Mouse (Mus musculus) heart, embryonic 14.5 days (tissue): ENCODE results near the gene Zbtb25. TPM values are rescaled to one million over a fixed set of nuclear protein-coding genes. Genes with fewer than 3 reads are reported as not detected.

Experiments
- ATAC-seq: fragments of 200-750 bp; cut with Nextera tagmentation; 2 replicates; pipeline ENCODE4 v1.8.0; 2017; ENCODE audit warnings: low read depth, moderate TSS enrichment; ENCODE audit not compliant: insufficient number of reproducible peaks, insufficient read depth, low FRiP score
- H3K27ac ChIP-seq, 2 experiments: fragments of 200-500 bp in 1 of 2; fragments of 300-500 bp in 1 of 2; sonication (generic) in 1 of 2; replicated peaks in 1 of 2; 2 replicates each; pipeline ENCODE4 v1.5.1; 2012 to 2014; ENCODE audit warnings: low read depth in 2 of 2, low read length in 2 of 2, control low read depth in 1 of 2, mild to moderate bottlenecking in 1 of 2, mixed read lengths in 1 of 2; ENCODE audit not compliant: control insufficient read depth in 1 of 2, insufficient read depth in 1 of 2
- H3K27me3 ChIP-seq: fragments of 300-500 bp; sonication (generic); 2 replicates; pipeline ENCODE4 v1.6.1; 2014; ENCODE audit warnings: mild to moderate bottlenecking, low read length, control low read depth; ENCODE audit not compliant: control insufficient read depth, insufficient read depth
- H3K36me3 ChIP-seq: fragments of 300-500 bp; sonication (generic); 2 replicates; pipeline ENCODE4 v1.6.1; 2014; ENCODE audit warnings: mild to moderate bottlenecking, control low read depth, low read length, mixed read lengths; ENCODE audit not compliant: control insufficient read depth, insufficient read depth
- H3K4me1 ChIP-seq, 2 experiments: fragments of 200-500 bp in 1 of 2; fragments of 300-500 bp in 1 of 2; sonication (generic) in 1 of 2; 2 replicates each; pipeline ENCODE4 v1.6.1; 2012 to 2014; ENCODE audit warnings: low read length in 2 of 2, control low read depth in 1 of 2, mixed read lengths in 1 of 2; ENCODE audit not compliant: control insufficient read depth in 2 of 2, insufficient read depth in 2 of 2
- H3K4me2 ChIP-seq: fragments of 300-500 bp; sonication (generic); 2 replicates; pipeline ENCODE4 v1.6.1; 2014; ENCODE audit warnings: mild to moderate bottlenecking, low read length
- H3K4me3 ChIP-seq, 2 experiments: fragments of 200-500 bp in 1 of 2; fragments of 300-500 bp in 1 of 2; sonication (generic) in 1 of 2; 2 replicates each; pipeline ENCODE4 v1.5.1; 2012 to 2014; ENCODE audit warnings: low read length in 2 of 2, mild to moderate bottlenecking in 2 of 2, control low read depth in 1 of 2, low read depth in 1 of 2, moderate library complexity in 1 of 2; ENCODE audit not compliant: control insufficient read depth in 1 of 2, insufficient read depth in 1 of 2
- H3K9ac ChIP-seq: fragments of 300-500 bp; sonication (generic); 2 replicates; pipeline ENCODE4 v1.6.1; 2014; ENCODE audit warnings: mild to moderate bottlenecking, low read length
- H3K9me3 ChIP-seq: fragments of 300-500 bp; sonication (generic); 2 replicates; pipeline ENCODE4 v1.6.1; 2016; ENCODE audit warnings: low read length, control low read depth; ENCODE audit not compliant: control insufficient read depth
- WGBS: fragments of 180-500 bp; shearing (Covaris S2); extraction: QIAGEN DNeasy Blood & Tissue Kit; methylation state at CpG from one replicate; pipeline ENCODE4 v1.1.7; 2014; 5-methylcytosine and 5-hydroxymethylcytosine counted together
- polyA plus RNA-seq: library from polyadenylated mRNA; unstranded; fragments of >200 nt; fragmentation: Nextera tagmentation; extraction: Ambion mirVana; gene quantifications from 2 replicates; pipeline ENCODE4 v1.2.1, GENCODE M21; 2014

The Zbtb25 gene
- polyA plus RNA-seq, 1 experiment from 2014 or later, result 12.1 TPM

- H3K4me2 ChIP-seq, result no peak overlapping the region
- no peaks in the 10 kb centered on the region for H3K36me3 ChIP-seq
- H3K9me3 ChIP-seq, result no peaks in the 10 kb centered on the region
- peak overlapping the region; percentile 4; the same call in 1 of the 2 replicates for H3K9ac ChIP-seq
- no peak overlapping the region for H3K4me3 ChIP-seq
- H3K27me3 ChIP-seq, result no peaks in the 10 kb centered on the region
- H3K27ac ChIP-seq, result peak overlapping the region; percentile 22 to 31; a peak in 1 of 4 replicates
- WGBS, result 26% methylated on average over 3 of the region's 3 CpGs
- H3K4me1 ChIP-seq, result peaks cover 26 to 63% of the 10 kb centered on the region in 2 experiments
- no peak for ATAC-seq
Measured at GRCm38 (mm10) chr12:76375506-76375905, 6.1 kb upstream of the Zbtb25 start.

GRCm38 (mm10) chr12:76374911-76375310 lies 5.5 kb upstream of the Zbtb25 start:
- H3K36me3 ChIP-seq, result no peaks in the 10 kb centered on the region
- H3K27ac ChIP-seq, result no peak overlapping the region
- no peak for ATAC-seq
- H3K9me3 ChIP-seq, result no peaks in the 10 kb centered on the region
- H3K4me1 ChIP-seq, result peaks cover 24 to 59% of the 10 kb centered on the region in 2 experiments
- no peak overlapping the region for H3K4me2 ChIP-seq
- H3K27me3 ChIP-seq, result no peaks in the 10 kb centered on the region
- H3K4me3 ChIP-seq, result no peak overlapping the region
- H3K9ac ChIP-seq, result no peak overlapping the region
- 70% methylated on average over 4 of the region's 4 CpGs for WGBS

GRCm38 (mm10) chr12:76373991-76374390 lies 4.6 kb upstream of the Zbtb25 start:
- H3K4me1 ChIP-seq, result peaks cover 24 to 55% of the 10 kb centered on the region in 2 experiments
- H3K36me3 ChIP-seq, result no peaks in the 10 kb centered on the region
- 0 out of 4 replicates have a peak overlapping the region, but pooled peaks of 1 of the 2 experiments have one; percentile 32 for H3K27ac ChIP-seq
- no peak overlapping the region for H3K9ac ChIP-seq
- ATAC-seq, result no peak
- H3K4me2 ChIP-seq, result no peak overlapping the region
- no peaks in the 10 kb centered on the region for H3K9me3 ChIP-seq
- no peak overlapping the region for H3K4me3 ChIP-seq
- WGBS, result 66% methylated on average over 6 of the region's 6 CpGs
- H3K27me3 ChIP-seq, result no peaks in the 10 kb centered on the region

- no peaks in the 10 kb centered on the region for H3K9me3 ChIP-seq
- peaks cover 20 to 53% of the 10 kb centered on the region in 2 experiments for H3K4me1 ChIP-seq
- peak overlapping the region; percentile 96 for H3K4me2 ChIP-seq
- no peak overlapping the region for H3K9ac ChIP-seq
- no peaks in the 10 kb centered on the region for H3K36me3 ChIP-seq
- H3K4me3 ChIP-seq, result no peak overlapping the region
- ATAC-seq, result no peak
- no peak overlapping the region; a peak in 1 of 4 replicates for H3K27ac ChIP-seq
- no peaks in the 10 kb centered on the region for H3K27me3 ChIP-seq
- WGBS, result 80% methylated on average over 5 of the region's 7 CpGs
Measured at GRCm38 (mm10) chr12:76372881-76373818, 3.7 kb upstream of the Zbtb25 start.

- Histone ChIP-seq H3K9me3 (no peaks in the 10 kb centered on the region), H3K27me3 (no peaks in the 10 kb centered on the region), H3K4me3 (peak overlapping the region; percentile 90 to 96; a peak in 3 of 4 replicates), H3K27ac (peak overlapping the region in 1 of 2 experiments; percentile 100; a peak in 2 of 4 replicates), H3K4me1 (peaks cover 16 to 58% of the 10 kb centered on the region in 2 experiments), H3K4me2 (peak overlapping the region; percentile 96), H3K9ac (peak overlapping the region; percentile 99), H3K36me3 (no peaks in the 10 kb centered on the region)
- no peak for ATAC-seq
- WGBS, result 21% methylated on average over 7 of the region's 7 CpGs
Measured at GRCm38 (mm10) chr12:76372046-76372445, 2.6 kb upstream of the Zbtb25 start.

- H3K4me3 ChIP-seq, result peak overlapping the region; percentile 90 to 96
- H3K36me3 ChIP-seq, result no peaks in the 10 kb centered on the region
- H3K4me1 ChIP-seq, result peaks cover 15 to 58% of the 10 kb centered on the region in 2 experiments
- ATAC-seq, result peak; percentile 46
- H3K27ac ChIP-seq, result peak overlapping the region; percentile 98 to 100
- no peaks in the 10 kb centered on the region for H3K9me3 ChIP-seq
- under 1% methylated on average over 60 of the region's 63 CpGs for WGBS
- peak overlapping the region; percentile 99 for H3K9ac ChIP-seq
- H3K27me3 ChIP-seq, result no peaks in the 10 kb centered on the region
- H3K4me2 ChIP-seq, result peak overlapping the region; percentile 96
Measured at GRCm38 (mm10) chr12:76370831-76371571, 1.6 kb upstream of the Zbtb25 start.

GRCm38 (mm10) chr12:76369978-76370830 lies 802 bp upstream of the Zbtb25 start, which contains the start of gene Zbtb1:
Gene Zbtb1 (plus strand): TSS chr12:76370266.
- Histone ChIP-seq H3K36me3 (no peaks in the 10 kb centered on the region), H3K9me3 (no peaks in the 10 kb centered on the region), H3K27ac (peak within 1 kb of the TSS; percentile 98 to 100), H3K9ac (peak within 1 kb of the TSS; percentile 99), H3K27me3 (no peaks in the 10 kb centered on the region), H3K4me1 (peaks cover 15 to 53% of the 10 kb centered on the region in 2 experiments), H3K4me2 (peak within 1 kb of the TSS; percentile 96), H3K4me3 (peak within 1 kb of the TSS; percentile 90 to 96)
- WGBS, result under 1% methylated on average over 96 of the region's 99 CpGs
- peak; percentile 61 for ATAC-seq
